Mouse (Mus musculus): ENCODE data around the gene Gm21616. TPM values are rescaled to one million over a fixed set of nuclear protein-coding genes. Genes with fewer than 3 reads are reported as not detected.
"Not testable (repeated sequence)": the region's sequence is repeated elsewhere in the genome, so short reads cannot be mapped to it uniquely, and the experiment has no call there.

Gene Gm21616
- polyA plus RNA-seq (2015; fragmentation: Nextera tagmentation; extraction: Ambion mirVana): not detected in 2 replicates

GRCm38 (mm10) chrX:125435242-125435641, at the start of gene Gm21616:
Gene Gm21616 (plus strand): TSS chrX:125435542.
- not testable (repeated sequence) for H3K9me3 ChIP-seq (ENCODE audit: control insufficient read depth, low read length); H3K4me2 ChIP-seq (ENCODE audit: low read length); H3K4me3 ChIP-seq (replicated peaks; ENCODE audit: low read length); H3K4me1 ChIP-seq (replicated peaks; ENCODE audit: control insufficient read depth, insufficient read depth, low read length); H3K27ac ChIP-seq (ENCODE audit: low read length); H3K27me3 ChIP-seq (replicated peaks; ENCODE audit: control insufficient read depth, insufficient read depth, low read length); H3K9ac ChIP-seq (replicated peaks; ENCODE audit: low read depth, low read length); ATAC-seq; H3K36me3 ChIP-seq (ENCODE audit: control insufficient read depth, insufficient read depth)
- no CpG with 5 or more reads among the region's 4 CpGs for WGBS

Data from forebrain, embryonic 16.5 days (tissue).